Mouse (Mus musculus) layer of hippocampus, adult 2 months (tissue): ENCODE measurements at regions not wholly inside any gene's neighbourhood (a gene's known extent, or its start where the extent isn't known, plus 50 kb on each side); places are given as distances from the start of the nearest gene placed in this dataset.

Source experiments
- DNase-seq, 2 experiments: peaks; one replicate each; pipeline ENCODE4 v3.0.0; 2022; ENCODE audit warnings: low spot score in 2 of 2
- H3K27ac ChIP-seq: fragments of 200-600 bp; 2 replicates; pipeline ENCODE4 v1.8.1; 2022
- H3K4me3 ChIP-seq: fragments of 200-600 bp; 2 replicates; pipeline ENCODE4 v1.8.1; 2022; ENCODE audit warnings: mild to moderate bottlenecking
- CTCF ChIP-seq: fragments of 200-600 bp; conservative IDR thresholded peaks from 2 replicates; pipeline ENCODE4 v1.8.1; 2022; ENCODE audit warnings: antibody characterized with exemption, mild to moderate bottlenecking, moderate library complexity

DNA sequence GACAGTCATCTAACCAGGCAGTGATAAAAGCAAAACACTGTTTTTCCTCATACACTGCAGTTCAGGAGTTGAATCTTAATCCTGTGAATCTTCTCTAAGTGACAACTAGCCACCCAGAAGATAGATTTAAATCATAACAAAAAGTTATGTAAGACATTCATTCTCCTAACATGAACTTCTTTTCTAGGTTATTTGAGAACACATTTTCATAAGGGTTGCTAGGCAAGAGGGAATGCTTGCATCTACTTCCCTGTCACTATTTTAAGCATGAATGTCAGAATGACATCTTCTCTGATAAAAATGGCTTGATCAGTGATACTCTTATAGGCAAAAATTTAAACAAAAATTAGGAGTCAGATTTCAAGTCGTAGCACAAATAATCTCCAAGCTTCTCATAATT is 286.4 kb upstream of the Klhl1 start:
- no peak for DNase-seq
- TF ChIP-seq CTCF = no peak
- Histone ChIP-seq H3K27ac (no peak overlapping the region), H3K4me3 (no peak overlapping the region)

DNA sequence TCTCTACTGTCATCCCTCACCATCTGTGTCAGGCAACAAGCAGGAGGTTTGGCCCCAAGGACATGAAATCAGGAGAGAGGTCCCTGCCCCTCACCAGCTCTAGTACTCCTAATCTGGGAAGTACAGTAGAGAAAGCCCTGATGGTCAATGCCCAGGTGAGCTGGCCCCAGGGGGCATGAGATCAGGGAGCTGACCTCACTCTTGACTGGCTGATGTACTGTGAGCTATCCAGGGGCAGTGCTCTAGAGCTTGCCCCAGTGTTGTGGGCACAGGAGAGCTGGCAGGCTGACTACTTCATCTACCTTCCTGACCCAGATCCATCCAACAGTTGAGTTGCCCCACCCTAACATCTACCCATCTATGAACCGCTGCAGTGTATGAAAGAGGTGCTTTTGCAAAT is 275.9 kb upstream of the Klhl1 start:
- TF ChIP-seq CTCF = no peak
- no peak overlapping the region for H3K27ac ChIP-seq
- no peak overlapping the region for H3K4me3 ChIP-seq
- no peak for DNase-seq

DNA sequence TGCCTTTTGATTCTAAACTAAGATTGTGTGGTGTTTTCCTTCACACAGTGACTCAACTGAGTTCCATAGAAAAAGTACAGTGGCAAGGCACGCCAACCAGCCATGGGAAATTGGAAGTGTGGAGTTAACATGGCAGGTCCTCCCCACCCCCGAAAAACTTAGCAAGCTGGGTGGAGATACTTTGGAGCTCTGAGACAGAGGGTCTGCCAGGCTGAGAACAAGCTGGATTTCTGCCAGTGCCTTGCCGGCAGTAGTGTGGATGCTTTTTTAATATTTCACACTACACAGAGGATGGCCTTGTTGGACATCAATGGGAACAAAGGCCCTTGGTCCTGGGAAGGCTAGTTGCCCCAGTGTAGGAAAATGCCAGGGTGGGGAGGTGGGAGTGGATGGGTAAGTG is 269.0 kb upstream of the Klhl1 start:
- Histone ChIP-seq H3K27ac (no peak overlapping the region), H3K4me3 (no peak overlapping the region)
- TF ChIP-seq CTCF = no peak
- DNase-seq = no peak

DNA sequence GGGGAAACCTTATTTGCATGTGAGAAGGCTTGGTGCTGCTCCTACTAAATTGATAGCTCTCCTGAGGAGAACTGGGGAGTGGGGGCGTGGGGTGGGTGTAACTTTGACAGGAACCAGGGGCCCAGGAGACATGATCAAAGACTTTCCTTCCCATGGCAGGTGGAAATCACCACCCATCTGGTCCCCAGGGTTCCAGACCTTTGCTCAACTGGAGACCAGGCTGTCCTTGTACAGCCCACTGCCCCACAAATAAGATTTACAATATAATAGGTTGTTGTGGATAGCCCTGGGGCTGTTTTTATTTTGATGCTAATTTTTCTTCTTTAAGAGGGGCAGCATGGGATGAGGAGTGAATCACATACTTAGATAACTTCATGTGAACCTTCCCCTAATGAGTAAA is 268.4 kb upstream of the Klhl1 start:
- no peak for TF ChIP-seq CTCF
- Histone ChIP-seq H3K27ac (no peak overlapping the region), H3K4me3 (no peak overlapping the region)
- no peak for DNase-seq

DNA sequence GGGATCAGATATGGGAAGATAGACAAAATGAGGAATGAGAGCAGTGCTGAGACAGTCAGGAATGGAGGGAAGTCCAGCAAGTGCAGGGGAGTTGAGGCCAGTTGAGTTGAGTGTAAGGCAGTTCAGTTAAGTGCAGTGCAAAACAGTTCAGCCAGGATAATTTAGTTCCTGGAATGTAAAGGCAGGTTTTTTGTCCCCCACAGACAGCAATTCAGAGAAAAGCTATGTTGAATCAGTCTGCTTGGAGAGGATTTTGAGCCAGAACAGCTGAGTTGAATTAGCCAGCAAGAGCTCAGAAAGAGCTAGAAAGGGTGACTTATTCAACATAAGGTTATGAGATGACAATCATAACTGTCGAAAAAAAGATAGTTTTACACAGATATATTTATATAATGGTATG is 256.9 kb upstream of the Klhl1 start:
- no peak for DNase-seq
- Histone ChIP-seq H3K4me3 (no peak overlapping the region), H3K27ac (no peak overlapping the region)
- no peak for TF ChIP-seq CTCF

DNA sequence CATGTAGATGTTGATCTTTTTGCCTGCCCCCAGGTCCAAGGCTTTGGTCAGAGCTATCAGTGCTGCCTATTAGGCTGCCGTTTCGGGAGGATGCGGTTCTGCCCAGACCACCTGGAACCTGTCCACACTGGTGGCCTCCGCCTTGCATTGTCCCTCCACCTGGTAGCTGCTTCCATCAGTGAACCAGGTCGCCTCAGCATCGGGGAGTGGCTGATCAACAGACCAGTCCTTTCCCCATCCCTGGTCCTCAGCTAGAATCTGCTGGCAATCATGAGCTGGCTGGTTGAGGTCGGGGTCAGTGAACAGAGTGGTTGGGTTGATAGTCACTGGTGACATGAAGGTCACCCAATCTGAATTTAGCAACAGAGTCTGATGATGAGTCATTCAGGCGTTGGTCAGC is 241.7 kb upstream of the Klhl1 start:
- Histone ChIP-seq H3K27ac (no peak overlapping the region), H3K4me3 (no peak overlapping the region)
- no peak for DNase-seq
- TF ChIP-seq CTCF = no peak

DNA sequence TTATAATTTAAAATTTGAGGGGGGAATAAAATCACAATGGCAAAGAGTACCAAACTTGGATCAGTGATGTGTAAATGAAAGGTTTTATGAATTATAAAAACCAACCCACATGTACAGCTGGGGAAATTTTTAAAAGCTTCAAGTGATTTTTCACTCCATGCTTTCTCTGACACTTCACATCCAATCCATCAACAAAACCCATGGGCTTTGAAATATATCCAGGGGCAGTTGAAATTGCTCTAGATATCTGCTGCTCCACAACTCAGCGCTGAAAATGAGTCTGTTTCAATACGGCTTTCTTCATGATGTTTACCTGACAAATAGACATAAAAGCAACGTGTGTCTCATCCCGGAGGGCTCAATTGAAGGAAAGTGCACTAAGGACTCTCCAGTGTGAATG is 214.3 kb upstream of the Klhl1 start:
- no peak for TF ChIP-seq CTCF
- no peak overlapping the region for H3K4me3 ChIP-seq
- no peak for DNase-seq
- no peak overlapping the region for H3K27ac ChIP-seq

DNA sequence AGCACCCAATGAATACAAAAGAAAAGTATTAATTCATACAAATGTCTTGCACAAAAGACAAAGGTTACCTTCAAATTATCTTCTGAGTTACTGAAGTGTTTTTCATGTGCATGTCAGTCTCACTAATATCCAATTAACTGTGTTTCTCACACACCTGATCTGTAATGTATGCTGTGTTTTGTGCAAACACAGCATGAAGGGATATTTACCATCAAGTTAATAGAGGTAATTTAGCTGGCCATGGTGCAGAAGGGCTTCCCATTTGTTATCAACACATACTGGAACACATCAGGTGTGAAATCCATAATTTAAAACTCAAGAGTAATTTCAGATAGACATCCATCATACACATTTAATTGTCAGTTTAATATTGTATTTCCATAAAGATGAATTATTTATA is 178.2 kb upstream of the Klhl1 start:
- no peak for DNase-seq
- Histone ChIP-seq H3K27ac (no peak overlapping the region), H3K4me3 (no peak overlapping the region)
- no peak for TF ChIP-seq CTCF

DNA sequence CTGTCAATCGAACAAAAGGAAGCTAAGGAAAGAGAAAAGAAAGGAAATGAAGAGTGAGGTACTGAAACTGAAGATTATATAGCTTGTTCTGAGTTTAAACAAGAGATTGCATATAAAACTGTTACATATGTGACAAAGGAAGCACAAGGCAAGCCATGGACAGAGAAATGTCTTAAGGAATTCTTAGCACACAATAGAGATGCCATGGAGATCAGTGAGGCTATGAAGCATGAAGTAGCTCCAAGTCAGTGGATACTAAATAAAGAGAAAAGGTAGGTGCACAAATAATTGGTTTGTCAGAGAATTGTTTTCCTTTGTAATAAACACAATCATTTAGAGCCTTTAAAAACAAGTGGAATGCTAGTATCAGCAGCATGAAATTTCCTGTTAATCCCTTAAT is 172.0 kb upstream of the Klhl1 start:
- H3K4me3 ChIP-seq = no peak overlapping the region
- no peak overlapping the region for H3K27ac ChIP-seq
- TF ChIP-seq CTCF = no peak
- no peak for DNase-seq

DNA sequence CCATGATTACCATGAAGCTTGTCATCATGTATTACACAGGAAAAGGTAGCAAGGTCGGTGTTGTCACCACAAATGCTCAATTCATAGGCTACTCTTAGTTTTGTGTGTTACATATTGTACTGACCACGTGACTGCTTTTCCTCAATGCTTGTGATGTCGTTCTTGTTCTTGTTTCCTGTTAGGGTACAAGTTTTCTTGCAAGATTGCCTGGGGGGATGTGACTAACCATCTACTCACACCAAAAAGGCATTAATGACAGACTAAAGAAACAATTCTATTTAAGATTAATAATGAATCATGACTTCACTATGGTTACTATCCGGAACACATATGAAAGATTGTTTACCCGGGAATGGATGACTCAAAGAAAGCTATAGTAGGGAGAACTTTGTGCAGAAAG is 165.0 kb upstream of the Klhl1 start:
- no peak for TF ChIP-seq CTCF
- Histone ChIP-seq H3K27ac (no peak overlapping the region), H3K4me3 (no peak overlapping the region)
- no peak for DNase-seq

DNA sequence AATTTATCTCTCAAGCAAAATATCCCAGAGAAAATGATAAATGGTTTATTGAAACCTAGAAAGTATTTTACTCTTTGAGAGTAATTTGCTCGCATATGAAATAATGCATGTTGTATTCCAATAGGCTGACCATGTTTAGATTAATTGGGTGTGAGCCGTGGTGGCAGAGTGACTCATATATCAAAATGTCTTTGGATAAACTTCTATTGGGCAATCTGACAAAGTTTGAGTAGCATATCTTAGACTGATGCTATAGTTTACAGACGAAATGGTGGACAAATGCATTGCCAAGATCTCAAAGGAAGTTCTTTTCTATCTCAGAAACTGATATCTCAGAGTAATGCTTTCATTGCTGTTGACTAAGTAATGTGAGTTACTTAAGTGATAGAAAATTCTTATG is 162.8 kb upstream of the Klhl1 start:
- no peak for DNase-seq
- H3K4me3 ChIP-seq = no peak overlapping the region
- H3K27ac ChIP-seq = no peak overlapping the region
- no peak for TF ChIP-seq CTCF

DNA sequence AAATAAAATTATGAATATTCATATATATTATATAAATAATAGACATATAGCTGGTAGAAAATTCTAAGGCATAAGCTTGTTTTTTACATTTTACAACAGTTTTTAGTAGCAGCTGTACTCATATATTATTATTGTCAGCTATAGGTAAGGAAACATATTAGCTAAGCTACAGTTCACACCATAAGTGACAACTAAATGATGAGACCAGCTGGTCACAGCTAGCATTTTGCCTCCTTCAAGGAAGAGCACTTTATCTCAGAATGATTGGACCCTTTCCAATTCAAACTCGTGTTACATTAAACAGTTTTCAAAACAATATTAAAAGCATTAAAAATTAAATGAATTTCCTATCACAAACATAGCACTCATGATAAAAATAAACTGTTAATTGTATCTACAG is 157.3 kb upstream of the Klhl1 start:
- Histone ChIP-seq H3K4me3 (no peak overlapping the region), H3K27ac (no peak overlapping the region)
- DNase-seq = no peak
- no peak for TF ChIP-seq CTCF

DNA sequence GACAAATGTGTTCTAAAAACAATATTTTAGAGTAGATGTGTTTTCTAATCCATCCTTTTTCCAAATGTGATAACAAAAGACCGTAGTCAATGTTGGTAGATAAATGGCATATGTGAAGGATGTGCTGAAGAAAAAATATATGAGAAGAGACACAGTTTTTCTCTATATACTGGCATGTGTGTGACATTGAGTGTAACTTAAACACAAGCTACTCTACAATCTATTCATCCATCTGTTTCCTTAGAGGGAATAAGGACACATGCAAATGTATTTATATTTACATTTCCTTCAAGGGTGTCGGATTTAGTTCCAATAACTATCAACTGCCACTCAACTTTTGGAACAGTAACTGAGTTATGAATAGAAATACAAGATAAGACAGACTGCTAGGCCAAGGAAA is 149.7 kb upstream of the Klhl1 start:
- Histone ChIP-seq H3K27ac (no peak overlapping the region), H3K4me3 (no peak overlapping the region)
- TF ChIP-seq CTCF = no peak
- no peak for DNase-seq

DNA sequence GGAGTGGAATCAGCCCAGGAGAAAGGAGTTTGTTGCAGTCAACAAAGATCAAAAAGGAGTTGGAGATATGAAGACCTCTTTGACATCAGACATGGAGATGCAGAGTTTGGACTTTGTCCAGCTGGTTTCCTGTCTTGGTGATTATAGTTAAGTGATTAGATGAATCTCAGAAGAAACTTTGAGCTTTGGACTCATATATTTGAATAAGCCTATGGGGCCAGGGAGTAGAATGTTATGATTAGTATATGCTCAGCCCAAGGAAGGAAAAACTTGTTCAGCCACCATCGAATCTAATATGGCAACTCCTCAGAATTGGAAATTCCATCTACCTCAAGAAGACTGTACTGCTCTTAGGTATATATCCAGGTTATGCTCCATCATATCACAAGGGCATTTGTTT is 137.6 kb upstream of the Klhl1 start:
- TF ChIP-seq CTCF = no peak
- no peak for DNase-seq
- Histone ChIP-seq H3K27ac (no peak overlapping the region), H3K4me3 (no peak overlapping the region)

DNA sequence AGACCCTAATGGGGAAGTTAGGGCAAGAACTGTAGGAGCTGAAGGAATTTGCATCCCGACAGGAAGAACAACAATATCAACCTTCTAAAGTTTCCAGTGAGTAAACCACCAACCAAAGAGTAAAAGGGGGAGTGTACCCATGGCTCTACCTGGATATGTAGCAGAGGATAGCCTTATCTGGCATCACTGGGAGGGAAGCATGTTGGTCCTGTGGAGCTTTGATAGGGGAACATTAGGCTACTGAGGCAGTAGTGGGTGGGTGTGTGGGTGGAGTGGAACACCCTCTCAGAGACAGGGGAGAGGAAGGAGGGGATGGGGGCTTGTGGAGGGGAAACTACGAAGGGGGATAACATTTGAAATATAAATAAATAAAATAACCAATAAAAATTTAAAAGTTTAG is 111.4 kb upstream of the Klhl1 start:
- DNase-seq = no peak
- no peak for TF ChIP-seq CTCF
- Histone ChIP-seq H3K27ac (no peak overlapping the region), H3K4me3 (no peak overlapping the region)
